Comparison of ENCODE assay signal across 8 mouse cellular contexts in genomic region chr12:84009171-84009965, GRCm38 (mm10). TPM values are rescaled to one million over a fixed set of nuclear protein-coding genes. Genes with fewer than 3 reads are reported as not detected.
A peak's percentile ranks its signal among the peaks of the same experiment; 100 is the strongest.
DNase-seq lines count a peak whose midpoint lies in the region; ATAC-seq and TF ChIP-seq lines count a peak whose summit lies in the region.
"Not testable (repeated sequence)": the region's sequence is repeated elsewhere in the genome, so short reads cannot be mapped to it uniquely, and the experiment has no call there.

Gene Acot1 (plus strand): TSS chr12:84009490.

- 0 out of 2 replicates have a peak, but pooled peaks have one; percentile 16 for TF ChIP-seq CTCF in layer of hippocampus, adult 2 months (conservative IDR thresholded peaks at IDR 0.05)
- TF ChIP-seq CTCF in liver, postnatal 0 days (IDR thresholded peaks at IDR 0.05; ENCODE audit: low read depth) = not testable (repeated sequence)

- H3K27ac ChIP-seq in layer of hippocampus, adult 2 months = peak within 1 kb of the TSS; percentile 84
- H3K27ac ChIP-seq in liver, postnatal 0 days (ENCODE audit: low read depth) = 0 out of 2 replicates have a peak within 1 kb of the TSS, but pooled peaks have one; percentile 0
- peak within 1 kb of the TSS; percentile 27; the same call in 1 of the 2 replicates for H3K27ac ChIP-seq in neural tube, embryonic 12.5 days

- TF ChIP-seq EP300 in liver, postnatal 0 days (IDR thresholded peaks at IDR 0.05; ENCODE audit: low read depth) = not testable (repeated sequence)

- peaks cover 13% of the 10 kb centered on the region for H3K4me1 ChIP-seq in liver, postnatal 0 days (ENCODE audit: insufficient read depth)
- H3K4me1 ChIP-seq in neural tube, embryonic 12.5 days = peaks cover 24% of the 10 kb centered on the region

- H3K9ac ChIP-seq in liver, postnatal 0 days (replicated peaks) = peak within 1 kb of the TSS; percentile 23
- H3K9ac ChIP-seq in neural tube, embryonic 12.5 days = peak within 1 kb of the TSS; percentile 66

- H3K4me2 ChIP-seq in liver, postnatal 0 days (ENCODE audit: low read depth, low read length) = peak within 1 kb of the TSS; percentile 66
- peak within 1 kb of the TSS; percentile 60 for H3K4me2 ChIP-seq in neural tube, embryonic 12.5 days (replicated peaks)

- not testable (repeated sequence) for H3K9me3 ChIP-seq in liver, postnatal 0 days (ENCODE audit: low read length); neural tube, embryonic 12.5 days

- H3K27me3 ChIP-seq in liver, postnatal 0 days (ENCODE audit: insufficient read depth, low read length); neural tube, embryonic 12.5 days (replicated peaks): not testable (repeated sequence)

- not testable (repeated sequence) for H3K36me3 ChIP-seq in liver, postnatal 0 days (replicated peaks; ENCODE audit: insufficient read depth, low read length); neural tube, embryonic 12.5 days

- ATAC-seq in frontal cortex, adult (ENCODE audit: low TSS enrichment) = peak; percentile 76
- peak; percentile 75 for ATAC-seq in liver, postnatal 0 days
- ATAC-seq in neural tube, embryonic 12.5 days (ENCODE audit: low FRiP score, low read depth) = peak; percentile 92

- peak; percentile 75 for DNase-seq in ES-CJ7 (ENCODE audit: low read depth, low spot score)
- peak; percentile 81 to 82 for DNase-seq in cerebellum, postnatal 10 days
- DNase-seq in heart, postnatal 4 days = peak; percentile 80
- DNase-seq in layer of hippocampus, adult 2 months (ENCODE audit: low spot score in 2 of 2) = peak; percentile 49 to 70
- DNase-seq in liver, postnatal 0 days = peak; percentile 60
- peak; percentile 82 for DNase-seq in testis, postnatal 10 days (ENCODE audit: low spot score)

- whole genome bisulfite sequencing in liver, postnatal 0 days (ENCODE audit: insufficient replicate concordance) = 1% methylated on average over 55 of the region's 70 CpGs
- WGBS in neural tube, embryonic 12.5 days = 1% methylated on average over 69 of the region's 70 CpGs

- peak within 1 kb of the TSS; percentile 60 for H3K4me3 ChIP-seq in layer of hippocampus, adult 2 months
- H3K4me3 ChIP-seq in liver, postnatal 0 days (ENCODE audit: low read depth, low read length) = peak within 1 kb of the TSS; percentile 41
- peak within 1 kb of the TSS; percentile 46 for H3K4me3 ChIP-seq in neural tube, embryonic 12.5 days

RNA-seq across cellular contexts. Expression of gene Acot1, which starts in this region (rescaled TPM):
- 100 to 1,000 TPM; 161 to 177 TPM for total RNA-seq in heart, postnatal 4 days (2021)
- 10 to 100 TPM; 27.0 to 28.3 TPM for total RNA-seq in layer of hippocampus, adult 2 months (2021)
- 87.8 and 106 TPM in 2 replicates for polyA plus RNA-seq in liver, postnatal 0 days (2015; fragmentation: Nextera tagmentation; extraction: Ambion mirVana)
- polyA plus RNA-seq in neural tube, embryonic 12.5 days (2016; fragmentation: Nextera tagmentation; extraction: Ambion mirVana) = 82.1 and 83.4 TPM in 2 replicates

Comparison
In these comparisons a context has a peak if more than half of its experiments do, and no peak if none do; other contexts are left out.
1. Peak in every context shown above with its lines: DNase-seq, ATAC-seq, H3K4me3 ChIP-seq and H3K27ac ChIP-seq.
2. RNA of gene Acot1 (total RNA-seq): 161 to 177 TPM in heart, postnatal 4 days; 27.0 to 28.3 TPM in layer of hippocampus, adult 2 months; every median in the first group is over 4 times any median in the second.
3. H3K27ac ChIP-seq: peak in every context shown above with its lines; median percentile 84 in layer of hippocampus, adult 2 months; 27 in neural tube, embryonic 12.5 days; 0 in liver, postnatal 0 days.